Mouse (Mus musculus) neural tube, embryonic 13.5 days (tissue): ENCODE data around the gene Lamb2. TPM values are rescaled to one million over a fixed set of nuclear protein-coding genes. Genes with fewer than 3 reads are reported as not detected.

ENCODE experiments used
- ATAC-seq: fragments of 200-750 bp; cut with Nextera tagmentation; 2 replicates; pipeline ENCODE4 v1.8.0; 2017; ENCODE audit warnings: low read depth, mild to moderate bottlenecking, moderate TSS enrichment, moderate library complexity
- H3K27ac ChIP-seq: fragments of 300-500 bp; sonication (generic); replicated peaks from 2 replicates; pipeline ENCODE4 v1.5.1; 2015; ENCODE audit warnings: moderate library complexity, mild to moderate bottlenecking, inconsistent platforms
- H3K27me3 ChIP-seq: fragments of 300-500 bp; sonication (generic); 2 replicates; pipeline ENCODE4 v1.6.1; 2015; ENCODE audit warnings: mild to moderate bottlenecking, inconsistent platforms
- H3K36me3 ChIP-seq: fragments of 300-500 bp; sonication (generic); 2 replicates; pipeline ENCODE4 v1.6.1; 2015; ENCODE audit warnings: mild to moderate bottlenecking, inconsistent platforms
- H3K4me1 ChIP-seq: fragments of 300-500 bp; sonication (generic); replicated peaks from 2 replicates; pipeline ENCODE4 v1.6.1; 2015; ENCODE audit warnings: inconsistent platforms
- H3K4me2 ChIP-seq: fragments of 300-500 bp; sonication (generic); 2 replicates; pipeline ENCODE4 v1.6.1; 2015; ENCODE audit warnings: inconsistent platforms, mild to moderate bottlenecking, moderate library complexity
- H3K4me3 ChIP-seq: fragments of 300-500 bp; sonication (generic); 2 replicates; pipeline ENCODE4 v1.5.1; 2015; ENCODE audit warnings: mild to moderate bottlenecking, inconsistent platforms
- H3K9ac ChIP-seq: fragments of 300-500 bp; sonication (generic); 2 replicates; pipeline ENCODE4 v1.6.1; 2015; ENCODE audit warnings: moderate library complexity, mild to moderate bottlenecking, inconsistent platforms
- H3K9me3 ChIP-seq: fragments of 300-500 bp; sonication (generic); 2 replicates; pipeline ENCODE4 v1.6.1; 2016; ENCODE audit warnings: inconsistent platforms
- WGBS: fragments of 180-500 bp; shearing (Covaris S2); methylation state at CpG from one replicate; pipeline ENCODE4 v1.1.7; 2015; 5-methylcytosine and 5-hydroxymethylcytosine counted together
- polyA plus RNA-seq: library from polyadenylated mRNA; unstranded; fragments of >200 nt; fragmentation: Nextera tagmentation; extraction: Ambion mirVana; gene quantifications from 2 replicates; pipeline ENCODE4 v1.2.1, GENCODE M21; 2015

Gene Lamb2
- 20.9 and 21.6 TPM in 2 replicates for polyA plus RNA-seq

GRCm38 (mm10) chr9:108479721-108480351 is at the start of gene Lamb2:
Gene Lamb2 (plus strand): TSS chr9:108479736.
- H3K4me1 ChIP-seq, result peaks cover 27% of the 10 kb centered on the region
- H3K4me3 ChIP-seq, result peak within 1 kb of the TSS; percentile 41
- H3K36me3 ChIP-seq, result peaks cover 6% of the 10 kb centered on the region; the same call in 1 of the 2 replicates
- H3K4me2 ChIP-seq, result peak within 1 kb of the TSS; percentile 57
- WGBS, result 7% methylated on average over 10 of the region's 10 CpGs
- ATAC-seq, result 0 out of 2 replicates have a peak, but pooled peaks have one; percentile 13
- peak within 1 kb of the TSS; percentile 24; the same call in 1 of the 2 replicates for H3K27ac ChIP-seq
- no peaks in the 10 kb centered on the region for H3K9me3 ChIP-seq
- H3K27me3 ChIP-seq, result no peaks in the 10 kb centered on the region
- H3K9ac ChIP-seq, result peak within 1 kb of the TSS; percentile 68

GRCm38 (mm10) chr9:108431431-108432067 is 48.0 kb upstream of the Lamb2 start:
- Histone ChIP-seq H3K4me1 (peaks cover 7% of the 10 kb centered on the region), H3K4me2 (peak overlapping the region; percentile 49), H3K4me3 (peak overlapping the region; percentile 30), H3K9me3 (no peaks in the 10 kb centered on the region), H3K9ac (0 out of 2 replicates have a peak overlapping the region, but pooled peaks have one; percentile 12), H3K27ac (no peak overlapping the region), H3K36me3 (no peaks in the 10 kb centered on the region), H3K27me3 (no peaks in the 10 kb centered on the region)
- 41% methylated on average over 32 of the region's 32 CpGs for WGBS
- 0 out of 2 replicates have a peak, but pooled peaks have one; percentile 61 for ATAC-seq

GRCm38 (mm10) chr9:108436182-108436581 is 43.4 kb upstream of the Lamb2 start, which contains the start of gene BC048562:
Gene BC048562 (plus strand): TSS chr9:108436482.
- peak within 1 kb of the TSS; percentile 26; the same call in 1 of the 2 replicates for H3K9ac ChIP-seq
- no peaks in the 10 kb centered on the region for H3K9me3 ChIP-seq
- H3K4me2 ChIP-seq, result no peak within 1 kb of the TSS
- no peaks in the 10 kb centered on the region for H3K36me3 ChIP-seq
- 46% methylated on average over 3 of the region's 3 CpGs for WGBS
- H3K27me3 ChIP-seq, result no peaks in the 10 kb centered on the region
- no peak within 1 kb of the TSS for H3K27ac ChIP-seq
- no peak for ATAC-seq
- H3K4me3 ChIP-seq, result no peak within 1 kb of the TSS
- H3K4me1 ChIP-seq, result peaks cover 7% of the 10 kb centered on the region

DNA sequence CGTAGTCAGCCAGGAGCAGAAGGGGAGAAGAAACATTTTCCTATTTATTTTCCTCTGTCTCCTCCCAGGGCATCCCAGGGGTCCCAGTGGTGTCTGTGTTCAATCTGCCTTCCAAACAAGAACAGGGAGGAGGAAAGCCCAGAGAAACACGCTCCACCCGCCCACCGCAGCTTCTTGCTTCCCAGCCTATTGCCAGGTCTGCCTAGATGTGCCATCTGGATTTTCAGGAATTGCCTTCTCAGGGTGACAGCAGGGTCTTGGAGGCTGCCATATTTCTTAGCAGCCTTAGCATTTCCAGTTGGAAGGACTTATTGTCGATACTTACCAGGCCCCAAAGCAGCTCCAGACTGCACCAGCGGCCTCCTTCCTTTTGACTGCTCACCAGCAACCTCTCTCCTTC is 40.4 kb upstream of the Lamb2 start:
- Histone ChIP-seq H3K9me3 (no peaks in the 10 kb centered on the region), H3K27ac (no peak overlapping the region), H3K4me3 (no peak overlapping the region), H3K9ac (no peak overlapping the region), H3K4me1 (peaks cover 7% of the 10 kb centered on the region), H3K36me3 (no peaks in the 10 kb centered on the region), H3K4me2 (no peak overlapping the region), H3K27me3 (no peaks in the 10 kb centered on the region)
- 80% methylated on average over 6 of the region's 6 CpGs for WGBS
- ATAC-seq, result no peak

- Histone ChIP-seq H3K27ac (no peak overlapping the region), H3K27me3 (no peaks in the 10 kb centered on the region), H3K4me3 (no peak overlapping the region), H3K4me2 (no peak overlapping the region), H3K9ac (no peak overlapping the region), H3K36me3 (no peaks in the 10 kb centered on the region), H3K4me1 (peaks cover 7% of the 10 kb centered on the region), H3K9me3 (no peaks in the 10 kb centered on the region)
- WGBS, result 78% methylated on average over 5 of the region's 5 CpGs
- no peak for ATAC-seq
Measured at GRCm38 (mm10) chr9:108440485-108440884, 39.1 kb upstream of the Lamb2 start.

DNA sequence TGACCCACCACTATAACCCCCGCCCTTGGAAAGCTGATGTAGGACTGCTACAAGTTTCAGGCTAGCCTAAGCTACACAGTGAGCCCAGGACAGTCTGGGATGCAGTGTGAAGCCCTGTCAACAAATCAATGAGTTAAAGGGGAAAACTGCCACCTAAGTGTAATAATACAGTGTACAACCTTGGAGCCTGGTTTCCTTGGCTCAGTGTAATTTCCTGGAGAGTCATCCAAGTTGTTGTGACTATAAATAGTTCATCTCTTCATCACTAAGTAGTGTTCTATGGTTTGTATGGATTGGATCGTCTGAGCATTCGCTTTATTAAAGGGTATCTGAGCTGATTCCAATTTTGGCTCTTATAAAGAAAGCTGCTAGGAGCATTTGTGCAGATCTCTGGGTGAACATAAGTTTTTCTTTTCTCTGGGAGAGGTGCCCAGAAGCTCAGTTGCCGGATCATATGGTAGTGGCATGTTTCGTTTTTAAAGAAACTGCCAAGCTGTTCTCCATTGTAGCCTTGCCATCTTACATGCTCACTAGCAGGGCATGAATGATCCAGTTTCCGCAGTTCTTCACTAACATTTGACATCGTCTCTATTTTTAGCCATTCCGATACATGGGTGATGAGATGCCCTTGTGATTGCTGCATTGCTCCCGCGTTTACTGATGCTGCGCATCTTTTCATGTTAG is 38.2 kb upstream of the Lamb2 start:
- H3K27me3 ChIP-seq, result no peaks in the 10 kb centered on the region
- H3K4me2 ChIP-seq, result no peak overlapping the region
- no peak overlapping the region for H3K9ac ChIP-seq
- H3K4me3 ChIP-seq, result no peak overlapping the region
- no peaks in the 10 kb centered on the region for H3K9me3 ChIP-seq
- H3K4me1 ChIP-seq, result peaks cover 2% of the 10 kb centered on the region
- ATAC-seq, result no peak
- H3K27ac ChIP-seq, result no peak overlapping the region
- WGBS, result 90% methylated on average over 11 of the region's 11 CpGs
- H3K36me3 ChIP-seq, result no peaks in the 10 kb centered on the region

DNA sequence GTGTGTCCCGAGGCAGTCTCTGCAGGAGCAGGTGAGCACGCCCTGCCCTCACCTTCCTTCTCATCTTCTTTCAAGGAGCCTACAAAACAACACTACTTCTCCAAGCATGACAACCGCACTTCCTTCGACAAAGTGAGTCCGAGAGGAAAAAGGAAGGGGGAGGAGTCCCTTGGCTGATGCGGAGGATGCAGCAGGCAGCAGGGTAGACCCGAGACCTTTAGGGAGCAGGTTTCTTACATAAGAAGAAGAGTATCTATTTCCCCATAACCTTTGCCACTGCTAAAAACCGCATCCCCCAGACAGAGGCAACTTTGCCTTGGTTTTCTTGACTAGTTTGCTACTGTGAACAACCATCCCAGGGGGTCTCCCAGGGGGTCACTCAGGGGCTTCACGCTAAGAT is 34.4 kb upstream of the Lamb2 start:
- ATAC-seq, result no peak
- peaks cover 18% of the 10 kb centered on the region for H3K36me3 ChIP-seq
- no peaks in the 10 kb centered on the region for H3K9me3 ChIP-seq
- H3K9ac ChIP-seq, result no peak overlapping the region
- WGBS, result 71% methylated on average over 9 of the region's 9 CpGs
- no peak overlapping the region for H3K4me2 ChIP-seq
- H3K4me1 ChIP-seq, result peaks cover 23% of the 10 kb centered on the region
- no peaks in the 10 kb centered on the region for H3K27me3 ChIP-seq
- no peak overlapping the region for H3K4me3 ChIP-seq
- no peak overlapping the region for H3K27ac ChIP-seq

DNA sequence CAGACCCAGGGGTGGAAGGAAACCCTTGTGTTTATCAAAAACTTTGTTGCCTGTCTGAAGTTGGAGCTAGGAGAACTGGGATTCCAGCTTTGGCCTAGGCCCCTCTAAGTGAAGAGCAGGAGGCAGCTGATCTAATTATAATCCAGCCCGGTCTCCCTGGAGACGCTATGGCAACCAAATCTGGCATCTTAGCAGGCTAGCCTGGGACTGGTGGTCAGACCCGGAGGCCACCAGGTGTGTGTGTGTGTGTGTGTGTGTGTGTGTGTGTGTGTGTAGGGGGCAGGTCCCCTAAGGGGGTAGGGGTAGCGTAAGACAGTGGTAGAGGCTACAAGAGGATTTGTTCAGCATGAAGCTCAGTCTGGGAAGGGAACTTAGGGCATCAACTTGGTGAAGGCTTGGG is 29.7 kb upstream of the Lamb2 start:
- peak; percentile 40 for ATAC-seq
- no peaks in the 10 kb centered on the region for H3K27me3 ChIP-seq
- 29% methylated on average over 4 of the region's 4 CpGs for WGBS
- H3K4me3 ChIP-seq, result peak overlapping the region; percentile 70
- no peaks in the 10 kb centered on the region for H3K9me3 ChIP-seq
- peaks cover 55% of the 10 kb centered on the region for H3K4me1 ChIP-seq
- peak overlapping the region; percentile 83 for H3K9ac ChIP-seq
- H3K4me2 ChIP-seq, result peak overlapping the region; percentile 77
- H3K36me3 ChIP-seq, result peaks cover 18% of the 10 kb centered on the region
- H3K27ac ChIP-seq, result peak overlapping the region; percentile 93

DNA sequence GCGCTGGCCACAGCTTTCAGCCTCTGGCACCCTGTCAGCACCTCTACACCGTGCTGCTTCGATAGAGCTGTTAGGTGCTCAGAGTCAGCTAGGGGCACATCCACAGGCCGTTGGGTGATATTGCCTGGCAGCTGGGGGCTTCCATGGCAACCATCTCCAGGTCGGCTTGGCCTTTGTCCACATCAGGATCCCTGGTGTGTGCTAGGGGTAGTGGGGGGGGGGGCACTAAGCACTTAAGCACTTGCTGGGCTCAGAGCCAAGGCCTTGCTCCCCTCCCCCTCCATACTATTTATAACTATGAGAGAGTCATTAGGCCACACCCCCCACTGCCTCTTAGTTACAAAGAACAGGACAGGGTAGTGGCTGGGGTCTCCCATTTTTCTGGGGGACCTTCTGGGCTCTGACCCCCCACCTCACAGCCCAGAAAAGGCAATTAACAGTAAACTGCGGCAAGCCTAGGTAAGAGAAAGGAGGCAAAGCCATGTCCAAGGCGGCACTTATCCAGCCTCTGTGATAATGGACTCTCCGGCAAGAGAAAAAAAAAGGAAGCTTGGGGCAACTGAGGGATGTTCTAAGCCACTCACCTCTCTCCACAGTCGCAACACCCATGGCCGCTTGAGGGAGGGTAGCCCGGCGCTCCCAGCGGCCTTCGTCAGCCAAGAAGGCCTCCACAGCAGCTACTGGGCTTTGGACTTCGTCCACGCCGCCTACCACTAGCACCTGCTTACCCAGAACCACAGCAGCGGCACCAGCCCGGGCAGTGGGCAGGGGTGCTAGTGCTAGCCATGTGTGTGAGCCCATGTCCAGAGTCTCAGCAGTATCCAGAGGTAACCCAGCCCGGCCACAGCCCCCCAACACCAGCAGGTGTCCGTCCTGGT is 29.0 kb upstream of the Lamb2 start:
- Histone ChIP-seq H3K4me3 (peak overlapping the region; percentile 70), H3K9ac (peak overlapping the region; percentile 83), H3K9me3 (no peaks in the 10 kb centered on the region), H3K4me1 (peaks cover 55% of the 10 kb centered on the region), H3K36me3 (peaks cover 18% of the 10 kb centered on the region), H3K4me2 (peak overlapping the region; percentile 77), H3K27ac (peak overlapping the region; percentile 93), H3K27me3 (no peaks in the 10 kb centered on the region)
- 49% methylated on average over 21 of the region's 21 CpGs for WGBS
- peak; percentile 54 for ATAC-seq

DNA sequence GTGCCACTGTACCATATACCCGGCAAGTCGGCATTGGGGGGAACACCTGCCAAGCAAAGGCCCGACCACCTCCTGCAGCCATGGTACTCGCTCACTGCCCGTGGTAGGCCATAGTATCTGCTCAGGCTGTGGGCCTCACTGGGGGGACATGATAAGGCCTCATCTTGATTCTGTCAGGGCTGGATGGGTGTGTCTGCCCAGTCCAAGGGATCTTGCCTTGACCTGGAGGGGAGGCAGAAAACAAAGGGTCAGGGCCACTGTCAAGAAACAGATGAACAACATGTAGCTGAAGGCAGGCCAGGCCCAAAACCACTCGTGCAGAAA is 28.4 kb upstream of the Lamb2 start:
- ATAC-seq, result no peak
- Histone ChIP-seq H3K9me3 (no peaks in the 10 kb centered on the region), H3K9ac (peak overlapping the region; percentile 83), H3K27ac (peak overlapping the region; percentile 93), H3K4me3 (peak overlapping the region; percentile 70), H3K4me1 (peaks cover 55% of the 10 kb centered on the region), H3K27me3 (no peaks in the 10 kb centered on the region), H3K4me2 (peak overlapping the region; percentile 77), H3K36me3 (peaks cover 18% of the 10 kb centered on the region)
- 86% methylated on average over 6 of the region's 6 CpGs for WGBS

- peak overlapping the region; percentile 93 for H3K27ac ChIP-seq
- peaks cover 18% of the 10 kb centered on the region for H3K36me3 ChIP-seq
- no peaks in the 10 kb centered on the region for H3K9me3 ChIP-seq
- no peaks in the 10 kb centered on the region; the same call in 1 of the 2 replicates for H3K27me3 ChIP-seq
- H3K4me2 ChIP-seq, result peak overlapping the region; percentile 77
- no peak for ATAC-seq
- peak overlapping the region; percentile 83 for H3K9ac ChIP-seq
- WGBS, result 50% methylated on average over 6 of the region's 6 CpGs
- peaks cover 55% of the 10 kb centered on the region for H3K4me1 ChIP-seq
- peak overlapping the region; percentile 70 for H3K4me3 ChIP-seq
Measured at GRCm38 (mm10) chr9:108451519-108452160, 27.9 kb upstream of the Lamb2 start.
